Comparison of ENCODE assay signal across 28 mouse cellular contexts in genomic region chr2:118723693-118724486, GRCm38 (mm10). TPM values are rescaled to one million over a fixed set of nuclear protein-coding genes. Genes with fewer than 3 reads are reported as not detected.
DNase-seq lines count a peak whose midpoint lies in the region; ATAC-seq lines count a peak whose summit lies in the region.
"Had no signal": no experiment of that assay in that cellular context is flagged by ENCODE, and none has a peak within 500 bp of the region (broad histone marks: within the 10 kb centered on the region; RNA-seq: fewer than 3 reads in every experiment).

No protein-coding gene starts in this region.

- peaks cover 32% of the 10 kb centered on the region for H3K4me1 ChIP-seq in liver, embryonic 13.5 days (replicated peaks)
- peaks cover 18% of the 10 kb centered on the region for H3K4me1 ChIP-seq in limb, embryonic 10.5 days

- H3K4me2 ChIP-seq in liver, embryonic 13.5 days: no peak overlapping the region
- H3K4me2 ChIP-seq: embryonic facial prominence, embryonic 13.5 days; forebrain, embryonic 12.5 days; heart, embryonic 13.5 days; limb, embryonic 13.5 days; neural tube, embryonic 15.5 days had no signal

- H3K9me3 ChIP-seq in liver, embryonic 13.5 days (replicated peaks): no peaks in the 10 kb centered on the region
- no peaks in the 10 kb centered on the region for H3K9me3 ChIP-seq in limb, embryonic 10.5 days (replicated peaks)
- H3K9me3 ChIP-seq: embryonic facial prominence, embryonic 13.5 days; forebrain, embryonic 12.5 days; heart, embryonic 13.5 days; limb, embryonic 13.5 days; midbrain, embryonic 10.5 days; neural tube, embryonic 15.5 days had no signal

- 0 out of 2 replicates have a peak, but pooled peaks cover 1% of the 10 kb centered on the region for H3K36me3 ChIP-seq in liver, embryonic 13.5 days
- H3K36me3 ChIP-seq in limb, embryonic 10.5 days: no peaks in the 10 kb centered on the region
- H3K36me3 ChIP-seq: embryonic facial prominence, embryonic 13.5 days; forebrain, embryonic 12.5 days; heart, embryonic 13.5 days; limb, embryonic 13.5 days; midbrain, embryonic 10.5 days; neural tube, embryonic 15.5 days had no signal

- H3K9ac ChIP-seq in liver, embryonic 13.5 days: no peak overlapping the region
- H3K9ac ChIP-seq: embryonic facial prominence, embryonic 13.5 days; forebrain, embryonic 12.5 days; heart, embryonic 13.5 days; limb, embryonic 13.5 days; neural tube, embryonic 15.5 days had no signal

- no peak overlapping the region for H3K4me3 ChIP-seq in liver, embryonic 13.5 days (replicated peaks)
- no peak overlapping the region for H3K4me3 ChIP-seq in limb, embryonic 10.5 days
- H3K4me3 ChIP-seq: embryonic facial prominence, embryonic 13.5 days; erythroblast, embryonic 14.5 days; forebrain, embryonic 12.5 days; heart, embryonic 13.5 days; layer of hippocampus, adult 2 months; limb, embryonic 13.5 days; midbrain, embryonic 10.5 days; neural tube, embryonic 15.5 days had no signal

- no peak overlapping the region for H3K27ac ChIP-seq in liver, embryonic 13.5 days
- no peak overlapping the region for H3K27ac ChIP-seq in limb, embryonic 10.5 days
- H3K27ac ChIP-seq: embryonic facial prominence, embryonic 13.5 days; forebrain, embryonic 12.5 days; heart, embryonic 13.5 days; hindbrain, postnatal 0 days; layer of hippocampus, adult 2 months; limb, embryonic 13.5 days; midbrain, embryonic 10.5 days; neural tube, embryonic 15.5 days had no signal

- peaks cover 31% of the 10 kb centered on the region for H3K27me3 ChIP-seq in liver, embryonic 13.5 days
- H3K27me3 ChIP-seq in limb, embryonic 10.5 days (ENCODE audit: low read depth, poor library complexity, severe bottlenecking): peaks cover 70% of the 10 kb centered on the region

- DNase-seq in embryo, embryonic 10 days (ENCODE audit: low spot score): peak; percentile 3
- DNase-seq in embryo, embryonic 9.5 days (ENCODE audit: extremely low spot score): no peak
- DNase-seq in right cerebral cortex, postnatal 25 days: peak; percentile 4
- no peak for DNase-seq in right cerebral cortex, postnatal 4 days
- DNase-seq in liver, embryonic 13.5 days: no peak
- no peak for DNase-seq in left cerebral cortex, adult 9 months (ENCODE audit: low spot score in 2 of 2)
- no peak for DNase-seq in limb, embryonic 10.5 days (ENCODE audit: low spot score)
- DNase-seq: cerebellum, adult 11 months; cerebellum, adult 9-11 months; heart, adult 18-20 months; heart, postnatal 14 days; kidney, postnatal 25 days; lung, adult 2 months; right cerebral cortex, postnatal 14 days; thymus, postnatal 25 days had no signal

- WGBS in liver, embryonic 13.5 days (ENCODE audit: insufficient replicate concordance): 24% methylated on average over 15 of the region's 15 CpGs
- 82% methylated on average over 15 of the region's 15 CpGs for WGBS in limb, embryonic 10.5 days

- peak; percentile 69 for ATAC-seq in liver, embryonic 13.5 days (ENCODE audit: low read depth)
- ATAC-seq: CD4-positive, CD25-positive, alpha-beta regulatory T cell, adult 4 months; hindbrain, postnatal 0 days; intestine, postnatal 0 days had no signal

RNA-seq across cellular contexts. Expression of gene Plcb2, which starts 4.3 kb away (rescaled TPM):
- 1.6 and 1.7 TPM in 2 replicates for polyA plus RNA-seq in liver, embryonic 13.5 days (2015; fragmentation: Nextera tagmentation; extraction: Ambion mirVana)
- polyA plus RNA-seq in limb, embryonic 10.5 days (2016; fragmentation: Nextera tagmentation; extraction: Ambion mirVana): 0.28 and 0.36 TPM in 2 replicates

RNA-seq across cellular contexts. Expression of gene Ankrd63, which starts 20.1 kb away (rescaled TPM):
- polyA plus RNA-seq in liver, embryonic 13.5 days (2015; fragmentation: Nextera tagmentation; extraction: Ambion mirVana): not detected in 2 replicates
- not detected in 2 replicates for polyA plus RNA-seq in limb, embryonic 10.5 days (2016; fragmentation: Nextera tagmentation; extraction: Ambion mirVana)
- polyA plus RNA-seq: CD4-positive, CD25-positive, alpha-beta regulatory T cell, adult 4 months; erythroblast, embryonic 14.5 days; hindbrain, embryonic 11.5 days; midbrain, embryonic 10.5 days; neural tube, embryonic 15.5 days had no signal

RNA-seq across cellular contexts. Expression of gene Inafm2, which starts 21.7 kb away (rescaled TPM):
- polyA plus RNA-seq in liver, embryonic 13.5 days (2015; fragmentation: Nextera tagmentation; extraction: Ambion mirVana): 18.4 and 19.1 TPM in 2 replicates
- polyA plus RNA-seq in limb, embryonic 10.5 days (2016; fragmentation: Nextera tagmentation; extraction: Ambion mirVana): 16.1 and 16.3 TPM in 2 replicates

RNA-seq across cellular contexts. Expression of gene Ccdc9b, which starts 38.6 kb away (rescaled TPM):
- 0.20 and 0.23 TPM in 2 replicates for polyA plus RNA-seq in liver, embryonic 13.5 days (2015; fragmentation: Nextera tagmentation; extraction: Ambion mirVana)
- polyA plus RNA-seq in limb, embryonic 10.5 days (2016; fragmentation: Nextera tagmentation; extraction: Ambion mirVana): 0.05 and 0.08 TPM in 2 replicates
- polyA plus RNA-seq: CD4-positive, CD25-positive, alpha-beta regulatory T cell, adult 4 months; erythroblast, embryonic 14.5 days had no signal

RNA-seq across cellular contexts. Expression of gene Phgr1, which starts 48.7 kb away (rescaled TPM):
- not detected in 2 replicates for polyA plus RNA-seq in liver, embryonic 13.5 days (2015; fragmentation: Nextera tagmentation; extraction: Ambion mirVana)
- not detected in 2 replicates for polyA plus RNA-seq in limb, embryonic 10.5 days (2016; fragmentation: Nextera tagmentation; extraction: Ambion mirVana)
- polyA plus RNA-seq: CD4-positive, CD25-positive, alpha-beta regulatory T cell, adult 4 months; embryonic facial prominence, embryonic 13.5 days; erythroblast, embryonic 14.5 days; forebrain, embryonic 12.5 days; heart, embryonic 13.5 days; hindbrain, embryonic 11.5 days; hindbrain, postnatal 0 days; kidney, embryonic 14.5 days; limb, embryonic 13.5 days; midbrain, embryonic 10.5 days; neural tube, embryonic 15.5 days had no signal

Comparison
In these comparisons a context has a peak if more than half of its experiments do, and no peak if none do; other contexts are left out.
1. DNase-seq: peak in embryo, embryonic 10 days (single experiment) and right cerebral cortex, postnatal 25 days (single experiment); none in embryo, embryonic 9.5 days (single experiment), right cerebral cortex, postnatal 4 days (single experiment), liver, embryonic 13.5 days (single experiment), left cerebral cortex, adult 9 months (0 of 2) and limb, embryonic 10.5 days (single experiment).